Mouse (Mus musculus) kidney, postnatal 0 days (tissue): ENCODE results near the gene Atoh8. TPM values are rescaled to one million over a fixed set of nuclear protein-coding genes. Genes with fewer than 3 reads are reported as not detected.

ENCODE experiments used
- ATAC-seq: fragments of 200-750 bp; cut with Nextera tagmentation; replicated peaks from 2 replicates; pipeline ENCODE4 v1.8.0; 2017; ENCODE audit warnings: low read depth, moderate number of reproducible peaks, moderate TSS enrichment, moderate library complexity; ENCODE audit not compliant: low FRiP score
- DNase-seq: peaks from one replicate; pipeline ENCODE4 v3.0.0-alpha.2; 2016; ENCODE audit warnings: low spot score
- H3K27ac ChIP-seq: fragments of 300-500 bp; sonication (generic); 2 replicates; pipeline ENCODE4 v1.5.1; 2014; ENCODE audit warnings: mild to moderate bottlenecking
- H3K27me3 ChIP-seq: fragments of 300-500 bp; sonication (generic); 2 replicates; pipeline ENCODE4 v1.6.1; 2014; ENCODE audit warnings: low read length, mixed read lengths; ENCODE audit not compliant: insufficient read depth
- H3K36me3 ChIP-seq: fragments of 300-500 bp; sonication (generic); 2 replicates; pipeline ENCODE4 v1.6.1; 2014; ENCODE audit warnings: low read length, mixed read lengths; ENCODE audit not compliant: insufficient read depth
- H3K4me1 ChIP-seq: fragments of 300-500 bp; sonication (generic); replicated peaks from 2 replicates; pipeline ENCODE4 v1.6.1; 2014; ENCODE audit warnings: antibody characterized with exemption, low read length, mixed read lengths; ENCODE audit not compliant: insufficient read depth
- H3K4me2 ChIP-seq: fragments of 300-500 bp; sonication (generic); 2 replicates; pipeline ENCODE4 v1.6.1; 2014; ENCODE audit warnings: mild to moderate bottlenecking, low read length, moderate library complexity, mixed read lengths
- H3K4me3 ChIP-seq: fragments of 300-500 bp; sonication (generic); replicated peaks from 2 replicates; pipeline ENCODE4 v1.5.1; 2014; ENCODE audit warnings: low read depth, low read length
- H3K9ac ChIP-seq: fragments of 300-500 bp; sonication (generic); 2 replicates; pipeline ENCODE4 v1.6.1; 2014; ENCODE audit warnings: low read depth, low read length
- H3K9me3 ChIP-seq: fragments of 300-500 bp; sonication (generic); replicated peaks from 2 replicates; pipeline ENCODE4 v1.6.1; 2016; ENCODE audit warnings: low read length, inconsistent platforms, mixed read lengths
- CTCF ChIP-seq: IDR thresholded peaks from 2 replicates; pipeline ENCODE4 v1.5.1; 2016; ENCODE audit warnings: antibody characterized with exemption, low read depth, mild to moderate bottlenecking, moderate library complexity
- WGBS: fragments of 180-500 bp; shearing (Covaris S2); extraction: QIAGEN DNeasy Blood & Tissue Kit; methylation state at CpG from one replicate; pipeline ENCODE4 v1.1.7; 2014; 5-methylcytosine and 5-hydroxymethylcytosine counted together
- polyA plus RNA-seq: library from polyadenylated mRNA; unstranded; fragments of >200 nt; fragmentation: Nextera tagmentation; extraction: Ambion mirVana; gene quantifications from 2 replicates; pipeline ENCODE4 v1.2.1, GENCODE M21; 2015

Gene Atoh8
- polyA plus RNA-seq, 1 experiment from 2014 or later = 20.8 TPM

DNA sequence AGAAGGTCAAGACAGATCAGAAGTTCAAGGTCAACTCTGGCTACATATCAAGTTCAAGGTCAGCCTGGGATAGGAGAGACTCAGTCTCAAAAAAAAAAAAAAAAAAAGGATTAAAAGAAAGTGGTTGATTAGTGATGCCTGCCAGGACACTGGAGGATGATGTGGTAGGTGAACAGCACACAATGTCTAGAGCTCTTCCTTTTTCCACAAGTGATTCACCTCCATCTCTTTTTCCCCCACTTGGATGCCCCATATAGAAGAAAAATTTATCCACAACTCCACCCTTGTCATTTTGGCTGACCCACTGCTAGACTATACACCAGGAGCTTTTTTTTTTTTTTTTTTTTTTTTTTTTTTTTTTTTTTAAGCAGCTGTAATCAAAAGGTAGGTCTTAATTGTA, 37.9 kb downstream of the Atoh8 start:
- Histone ChIP-seq H3K4me2 (no peak overlapping the region), H3K27me3 (no peaks in the 10 kb centered on the region), H3K9ac (no peak overlapping the region), H3K9me3 (no peaks in the 10 kb centered on the region), H3K4me1 (0 out of 2 replicates have a peak, but pooled peaks cover 5% of the 10 kb centered on the region), H3K4me3 (no peak overlapping the region), H3K27ac (no peak overlapping the region), H3K36me3 (no peaks in the 10 kb centered on the region)
- DNase-seq (no peak), ATAC-seq (no peak)
- TF ChIP-seq CTCF = no peak

DNA sequence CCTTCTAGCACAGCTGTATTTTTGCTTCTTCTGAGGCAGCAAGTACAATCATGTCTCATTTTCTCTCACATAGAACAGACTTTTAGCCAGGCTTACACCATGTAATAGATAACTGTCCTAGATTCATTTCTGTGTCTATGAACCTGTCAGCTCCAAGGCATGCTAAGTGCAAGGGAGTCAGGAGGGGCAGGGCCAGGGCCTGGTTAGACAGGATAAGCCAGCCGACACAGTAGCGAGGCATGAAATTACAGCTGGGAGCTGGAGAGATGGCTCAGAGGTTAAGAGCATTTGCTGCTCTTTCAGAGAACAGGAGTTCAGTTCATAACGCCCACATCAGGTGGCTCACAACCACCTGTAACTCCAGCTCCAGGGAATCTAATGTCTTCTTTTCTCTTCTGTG, 38.7 kb downstream of the Atoh8 start:
- H3K36me3 ChIP-seq = no peaks in the 10 kb centered on the region
- ATAC-seq (no peak), DNase-seq (no peak)
- H3K9me3 ChIP-seq = no peaks in the 10 kb centered on the region
- no peak overlapping the region for H3K4me2 ChIP-seq
- no peak overlapping the region for H3K9ac ChIP-seq
- H3K27ac ChIP-seq = no peak overlapping the region
- TF ChIP-seq CTCF = no peak
- H3K27me3 ChIP-seq = no peaks in the 10 kb centered on the region
- 0 out of 2 replicates have a peak, but pooled peaks cover 5% of the 10 kb centered on the region for H3K4me1 ChIP-seq
- H3K4me3 ChIP-seq = no peak overlapping the region
- WGBS = 66% methylated on average over 3 of the region's 3 CpGs

DNA sequence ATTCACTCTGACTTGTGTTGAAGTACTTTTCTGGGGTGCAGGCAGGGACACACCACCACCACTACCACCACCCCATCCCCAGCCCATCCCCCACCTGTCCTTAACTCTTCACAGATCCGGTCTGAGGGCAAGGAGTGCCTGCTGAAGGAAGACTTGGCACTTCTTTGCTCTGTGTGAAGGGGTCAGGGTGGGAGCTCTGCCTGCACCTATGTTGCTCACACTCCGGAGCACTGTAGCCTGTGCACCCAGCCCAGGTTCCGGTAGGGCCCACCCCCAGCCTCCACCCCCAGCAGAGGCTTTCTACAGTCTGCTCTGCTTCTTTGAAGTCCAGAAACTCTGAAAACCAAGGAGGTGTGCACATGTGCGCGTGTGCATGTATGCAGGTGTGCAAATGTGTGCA, 44.8 kb downstream of the Atoh8 start:
- TF ChIP-seq CTCF = no peak
- Histone ChIP-seq H3K9ac (no peak overlapping the region), H3K4me3 (no peak overlapping the region), H3K27me3 (no peaks in the 10 kb centered on the region), H3K36me3 (no peaks in the 10 kb centered on the region), H3K27ac (no peak overlapping the region), H3K4me1 (peaks cover 13% of the 10 kb centered on the region), H3K9me3 (no peaks in the 10 kb centered on the region), H3K4me2 (no peak overlapping the region)
- WGBS = 58% methylated on average over 5 of the region's 5 CpGs
- ATAC-seq (no peak), DNase-seq (no peak)

DNA sequence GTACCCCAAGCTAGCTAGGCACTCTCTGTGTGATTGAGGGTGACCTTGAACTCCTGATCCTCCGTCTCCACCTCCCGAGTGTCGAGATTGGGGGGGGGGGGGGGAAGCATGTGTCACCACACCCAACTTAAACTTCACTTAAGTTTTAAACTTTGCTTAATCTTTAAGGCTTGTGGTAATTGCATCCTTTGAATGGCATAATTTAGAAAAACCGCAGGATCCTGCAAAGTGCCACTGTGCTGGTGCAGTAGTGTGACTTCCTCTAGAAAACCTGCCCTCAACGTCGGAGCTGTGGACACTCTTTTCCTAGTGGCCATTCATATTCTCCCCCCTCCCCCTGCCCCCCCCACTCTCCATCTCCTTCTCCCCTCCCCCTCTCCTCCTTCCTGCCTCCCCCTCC, 45.3 kb downstream of the Atoh8 start:
- DNase-seq = no peak
- no peak overlapping the region for H3K4me3 ChIP-seq
- no peak overlapping the region for H3K4me2 ChIP-seq
- no peak for ATAC-seq
- no peaks in the 10 kb centered on the region for H3K36me3 ChIP-seq
- peaks cover 13% of the 10 kb centered on the region for H3K4me1 ChIP-seq
- 17% methylated on average over 6 of the region's 6 CpGs for WGBS
- no peak for TF ChIP-seq CTCF
- H3K9me3 ChIP-seq = no peaks in the 10 kb centered on the region
- H3K9ac ChIP-seq = no peak overlapping the region
- no peak overlapping the region for H3K27ac ChIP-seq
- H3K27me3 ChIP-seq = no peaks in the 10 kb centered on the region

DNA sequence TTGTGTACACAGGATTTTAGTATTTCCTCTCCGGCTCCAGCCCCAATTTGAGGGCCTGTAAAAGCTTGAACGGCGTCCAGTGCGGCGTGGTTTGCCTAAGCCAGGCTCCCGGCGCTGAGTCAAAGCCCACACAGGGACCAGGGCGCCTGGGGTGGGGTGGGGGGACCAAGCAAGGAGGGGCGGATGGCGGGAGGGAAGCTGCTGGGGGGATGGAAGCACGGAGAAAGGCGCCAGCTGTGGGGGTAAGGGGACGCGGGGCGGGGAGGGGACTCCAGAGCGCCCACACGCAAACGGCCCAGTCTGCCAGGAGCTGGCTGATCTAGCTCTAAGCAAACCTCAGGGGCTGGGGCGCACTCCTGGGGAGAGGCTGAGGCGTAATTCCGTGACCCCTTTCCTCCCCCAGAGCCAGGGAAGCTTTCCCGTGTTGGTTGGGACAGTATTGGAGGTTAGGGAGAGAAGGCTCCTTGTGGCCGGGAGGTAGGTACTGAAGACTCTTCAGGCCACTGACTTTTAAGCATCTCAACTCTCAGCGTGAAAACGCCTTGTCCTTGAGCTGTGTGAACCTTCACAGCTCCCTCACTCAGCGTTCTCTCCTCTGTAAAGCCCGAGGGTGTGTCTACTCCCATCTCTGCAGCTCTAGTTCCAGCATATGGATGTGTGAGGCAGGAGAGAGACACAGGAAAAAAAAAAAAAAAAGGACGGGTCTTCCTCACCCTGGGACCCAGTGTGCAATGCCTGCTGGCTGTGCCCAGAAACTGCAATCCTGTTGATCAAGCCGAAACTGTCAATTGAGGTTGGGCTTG, 46.1 kb downstream of the Atoh8 start:
- TF ChIP-seq CTCF = no peak
- no peaks in the 10 kb centered on the region for H3K9me3 ChIP-seq
- H3K4me1 ChIP-seq = peaks cover 13% of the 10 kb centered on the region
- WGBS = 4% methylated on average over 25 of the region's 29 CpGs
- no peaks in the 10 kb centered on the region for H3K36me3 ChIP-seq
- ATAC-seq (peak; percentile 35; the same call in 1 of the 2 replicates), DNase-seq (peak; percentile 64)
- H3K9ac ChIP-seq = peak overlapping the region; percentile 55
- 0 out of 2 replicates have a peak overlapping the region, but pooled peaks have one; percentile 9 for H3K4me3 ChIP-seq
- peak overlapping the region; percentile 62 for H3K27ac ChIP-seq
- H3K27me3 ChIP-seq = no peaks in the 10 kb centered on the region
- H3K4me2 ChIP-seq = peak overlapping the region; percentile 52

DNA sequence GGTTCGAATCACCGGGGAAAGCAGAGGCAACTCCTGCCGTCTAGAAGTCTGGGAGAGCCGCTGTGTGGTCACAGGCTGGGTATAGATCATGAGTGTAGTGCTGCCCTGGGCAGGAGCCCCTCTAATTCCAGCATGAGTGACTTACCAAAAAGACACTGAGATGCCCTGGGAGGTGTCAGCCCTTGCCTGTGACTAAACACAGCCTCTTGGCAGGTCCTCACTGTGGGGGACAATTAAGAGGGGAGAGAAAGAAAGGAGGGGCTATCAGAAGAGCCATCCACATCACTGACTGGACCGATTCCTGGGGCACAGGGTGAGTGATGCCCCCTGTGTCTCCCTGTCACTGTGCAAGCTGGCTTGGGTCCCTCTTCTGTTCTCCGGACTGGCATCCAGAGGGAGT, 48.6 kb downstream of the Atoh8 start:
- no peak for DNase-seq
- Histone ChIP-seq H3K9ac (no peak overlapping the region), H3K27me3 (no peaks in the 10 kb centered on the region), H3K4me3 (no peak overlapping the region), H3K27ac (no peak overlapping the region), H3K9me3 (no peaks in the 10 kb centered on the region), H3K36me3 (no peaks in the 10 kb centered on the region), H3K4me1 (peaks cover 13% of the 10 kb centered on the region), H3K4me2 (no peak overlapping the region)
- WGBS = 91% methylated on average over 6 of the region's 6 CpGs
- ATAC-seq = no peak
- no peak for TF ChIP-seq CTCF
